Mouse (Mus musculus) hindbrain, embryonic 15.5 days (tissue): ENCODE measurements around the gene Dffa. TPM values are rescaled to one million over a fixed set of nuclear protein-coding genes. Genes with fewer than 3 reads are reported as not detected.

Experiments used
- ATAC-seq: fragments of 200-750 bp; cut with Nextera tagmentation; 2 replicates; pipeline ENCODE4 v1.8.0; 2017; ENCODE audit warnings: low read depth, moderate number of reproducible peaks, moderate TSS enrichment; ENCODE audit not compliant: low FRiP score
- H3K27ac ChIP-seq: fragments of 300-500 bp; sonication (generic); replicated peaks from 2 replicates; pipeline ENCODE4 v1.5.1; 2015; ENCODE audit warnings: mild to moderate bottlenecking, inconsistent platforms
- H3K27me3 ChIP-seq: fragments of 300-500 bp; sonication (generic); 2 replicates; pipeline ENCODE4 v1.6.1; 2015; ENCODE audit warnings: control low read depth, inconsistent platforms
- H3K36me3 ChIP-seq: fragments of 300-500 bp; sonication (generic); 2 replicates; pipeline ENCODE4 v1.6.1; 2015; ENCODE audit warnings: control low read depth, inconsistent platforms
- H3K4me1 ChIP-seq: fragments of 300-500 bp; sonication (generic); replicated peaks from 2 replicates; pipeline ENCODE4 v1.6.1; 2015; ENCODE audit warnings: control low read depth, inconsistent platforms
- H3K4me2 ChIP-seq: fragments of 300-500 bp; sonication (generic); 2 replicates; pipeline ENCODE4 v1.6.1; 2015; ENCODE audit warnings: moderate library complexity, mild to moderate bottlenecking, inconsistent platforms
- H3K4me3 ChIP-seq: fragments of 300-500 bp; sonication (generic); 2 replicates; pipeline ENCODE4 v1.5.1; 2015; ENCODE audit warnings: mild to moderate bottlenecking, inconsistent platforms
- H3K9ac ChIP-seq: fragments of 300-500 bp; sonication (generic); 2 replicates; pipeline ENCODE4 v1.6.1; 2015; ENCODE audit warnings: inconsistent platforms
- H3K9me3 ChIP-seq: fragments of 300-500 bp; sonication (generic); 2 replicates; pipeline ENCODE4 v1.6.1; 2016; ENCODE audit warnings: control low read depth, inconsistent platforms
- WGBS: fragments of 180-500 bp; shearing (Covaris S2); methylation state at CpG from one replicate; pipeline ENCODE4 v1.1.7; 2015; 5-methylcytosine and 5-hydroxymethylcytosine counted together
- polyA plus RNA-seq: library from polyadenylated mRNA; unstranded; fragments of >200 nt; fragmentation: Nextera tagmentation; extraction: Ambion mirVana; gene quantifications from 2 replicates; pipeline ENCODE4 v1.2.1, GENCODE M21; 2015

The Dffa gene
- polyA plus RNA-seq, 1 experiment from 2014 or later, result 25.5 TPM

DNA sequence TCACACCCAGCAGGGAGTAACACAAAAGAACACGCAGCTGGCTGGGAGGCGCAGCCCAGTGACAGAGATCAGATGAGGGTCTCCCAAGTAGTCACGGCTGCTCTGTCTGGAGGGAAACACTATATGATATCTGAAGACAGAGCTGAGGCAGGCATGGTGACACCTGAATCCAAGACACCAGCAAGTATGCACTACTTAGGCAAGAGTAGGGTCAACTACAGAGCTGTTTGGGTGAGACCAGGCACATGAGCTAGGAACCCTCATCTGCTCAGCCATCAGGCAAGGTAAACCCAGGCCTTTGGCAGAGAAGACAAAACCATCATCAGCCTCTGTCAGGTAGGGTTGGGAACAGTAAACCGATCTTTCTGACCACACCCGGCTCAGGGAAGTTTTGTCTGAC is 29.4 kb downstream of the Dffa start:
- no peaks in the 10 kb centered on the region for H3K36me3 ChIP-seq
- WGBS, result 87% methylated on average over 5 of the region's 5 CpGs
- no peaks in the 10 kb centered on the region for H3K9me3 ChIP-seq
- H3K27ac ChIP-seq, result no peak overlapping the region
- ATAC-seq, result no peak
- H3K4me1 ChIP-seq, result peaks cover 9% of the 10 kb centered on the region
- H3K4me3 ChIP-seq, result no peak overlapping the region
- H3K27me3 ChIP-seq, result no peaks in the 10 kb centered on the region
- H3K4me2 ChIP-seq, result no peak overlapping the region
- no peak overlapping the region for H3K9ac ChIP-seq

GRCm38 (mm10) chr4:149136116-149136850 is 32.3 kb downstream of the Dffa start:
- Histone ChIP-seq H3K4me1 (peaks cover 9% of the 10 kb centered on the region), H3K27ac (no peak overlapping the region), H3K9me3 (no peaks in the 10 kb centered on the region), H3K4me2 (peak overlapping the region; percentile 72), H3K27me3 (no peaks in the 10 kb centered on the region), H3K4me3 (peak overlapping the region; percentile 71), H3K9ac (0 out of 2 replicates have a peak overlapping the region, but pooled peaks have one; percentile 44), H3K36me3 (no peaks in the 10 kb centered on the region)
- 67% methylated on average over 18 of the region's 18 CpGs for WGBS
- ATAC-seq, result no peak

GRCm38 (mm10) chr4:149136982-149137770 is 33.2 kb downstream of the Dffa start, which contains the start of gene Cenps:
Gene Cenps, minus strand, starts transcription at chr4:149137629.
- Histone ChIP-seq H3K9ac (peak within 1 kb of the TSS; percentile 44), H3K36me3 (no peaks in the 10 kb centered on the region), H3K4me1 (peaks cover 9% of the 10 kb centered on the region), H3K27me3 (no peaks in the 10 kb centered on the region), H3K9me3 (no peaks in the 10 kb centered on the region), H3K4me3 (peak within 1 kb of the TSS; percentile 71), H3K4me2 (peak within 1 kb of the TSS; percentile 72), H3K27ac (peak within 1 kb of the TSS; percentile 81)
- under 1% methylated on average over 68 of the region's 68 CpGs for WGBS
- ATAC-seq, result peak; percentile 92

GRCm38 (mm10) chr4:149138515-149138914 is 34.6 kb downstream of the Dffa start:
- Histone ChIP-seq H3K27me3 (no peaks in the 10 kb centered on the region), H3K4me2 (no peak overlapping the region), H3K9me3 (no peaks in the 10 kb centered on the region), H3K27ac (no peak overlapping the region), H3K4me1 (peaks cover 9% of the 10 kb centered on the region), H3K36me3 (no peaks in the 10 kb centered on the region), H3K4me3 (no peak overlapping the region), H3K9ac (no peak overlapping the region)
- ATAC-seq, result no peak
- WGBS, result 88% methylated on average over 8 of the region's 8 CpGs

GRCm38 (mm10) chr4:149143594-149143993 is 39.6 kb downstream of the Dffa start:
- Histone ChIP-seq H3K4me1 (no peaks in the 10 kb centered on the region), H3K9me3 (no peaks in the 10 kb centered on the region), H3K4me2 (no peak overlapping the region), H3K9ac (no peak overlapping the region), H3K27me3 (no peaks in the 10 kb centered on the region), H3K4me3 (no peak overlapping the region), H3K36me3 (no peaks in the 10 kb centered on the region), H3K27ac (no peak overlapping the region)
- ATAC-seq, result no peak
- WGBS, result 29% methylated on average over 4 of the region's 4 CpGs

- 4% methylated on average over 3 of the region's 3 CpGs for WGBS
- peak; percentile 88 for ATAC-seq
- Histone ChIP-seq H3K27me3 (no peaks in the 10 kb centered on the region), H3K4me3 (no peak overlapping the region), H3K27ac (peak overlapping the region; percentile 51; the same call in 1 of the 2 replicates), H3K4me1 (no peaks in the 10 kb centered on the region), H3K9me3 (no peaks in the 10 kb centered on the region), H3K9ac (no peak overlapping the region), H3K4me2 (no peak overlapping the region), H3K36me3 (no peaks in the 10 kb centered on the region)
These were observed 40.5 kb downstream of the Dffa start for GRCm38 (mm10) chr4:149144459-149144858.

DNA sequence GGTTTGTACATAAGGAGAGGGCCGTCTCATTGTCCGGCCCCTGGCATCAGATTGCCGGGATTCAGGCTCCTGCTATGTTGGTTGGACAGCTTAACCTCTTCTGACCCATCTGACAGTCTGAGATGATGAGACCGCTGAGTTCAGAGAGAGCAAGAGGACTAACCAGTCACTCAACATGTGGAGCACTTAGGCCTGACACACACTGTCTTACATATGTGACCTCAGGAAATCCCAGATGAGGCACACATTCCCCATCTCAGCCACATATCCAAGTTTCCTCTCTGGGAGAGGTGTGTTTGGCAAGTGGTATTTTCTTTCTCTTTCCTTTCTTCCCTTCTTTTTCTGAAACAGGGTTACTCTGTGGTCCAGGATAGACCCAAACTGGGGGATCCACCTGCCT is 41.2 kb downstream of the Dffa start:
- no peak overlapping the region for H3K9ac ChIP-seq
- no peaks in the 10 kb centered on the region for H3K4me1 ChIP-seq
- no peak for ATAC-seq
- no peak overlapping the region for H3K27ac ChIP-seq
- no peak overlapping the region for H3K4me2 ChIP-seq
- no peaks in the 10 kb centered on the region for H3K9me3 ChIP-seq
- H3K4me3 ChIP-seq, result no peak overlapping the region
- no peaks in the 10 kb centered on the region for H3K27me3 ChIP-seq
- WGBS, result 85% methylated on average over 4 of the region's 4 CpGs
- peaks cover 3% of the 10 kb centered on the region; the same call in 1 of the 2 replicates for H3K36me3 ChIP-seq

- WGBS, result 89% methylated on average over 7 of the region's 7 CpGs
- H3K27me3 ChIP-seq, result no peaks in the 10 kb centered on the region
- H3K4me2 ChIP-seq, result no peak overlapping the region
- no peak overlapping the region for H3K9ac ChIP-seq
- peaks cover 24% of the 10 kb centered on the region for H3K36me3 ChIP-seq
- ATAC-seq, result no peak
- no peaks in the 10 kb centered on the region for H3K9me3 ChIP-seq
- H3K4me1 ChIP-seq, result no peaks in the 10 kb centered on the region
- H3K27ac ChIP-seq, result no peak overlapping the region
- H3K4me3 ChIP-seq, result no peak overlapping the region
These were observed 43.6 kb downstream of the Dffa start for GRCm38 (mm10) chr4:149147528-149147927.

- no peaks in the 10 kb centered on the region for H3K27me3 ChIP-seq
- WGBS, result 84% methylated on average over 4 of the region's 4 CpGs
- no peak overlapping the region for H3K4me3 ChIP-seq
- ATAC-seq, result no peak
- H3K9ac ChIP-seq, result no peak overlapping the region
- H3K4me2 ChIP-seq, result no peak overlapping the region
- no peaks in the 10 kb centered on the region for H3K4me1 ChIP-seq
- H3K9me3 ChIP-seq, result no peaks in the 10 kb centered on the region
- H3K27ac ChIP-seq, result no peak overlapping the region
- peaks cover 29% of the 10 kb centered on the region for H3K36me3 ChIP-seq
These were observed 44.1 kb downstream of the Dffa start for GRCm38 (mm10) chr4:149148084-149148483.

- Histone ChIP-seq H3K9ac (no peak overlapping the region), H3K4me2 (no peak overlapping the region), H3K27me3 (no peaks in the 10 kb centered on the region), H3K36me3 (peaks cover 40% of the 10 kb centered on the region), H3K4me3 (no peak overlapping the region), H3K27ac (no peak overlapping the region), H3K4me1 (no peaks in the 10 kb centered on the region), H3K9me3 (no peaks in the 10 kb centered on the region)
- 90% methylated on average over 9 of the region's 9 CpGs for WGBS
- no peak for ATAC-seq
These were observed 45.2 kb downstream of the Dffa start for GRCm38 (mm10) chr4:149149196-149149595.

DNA sequence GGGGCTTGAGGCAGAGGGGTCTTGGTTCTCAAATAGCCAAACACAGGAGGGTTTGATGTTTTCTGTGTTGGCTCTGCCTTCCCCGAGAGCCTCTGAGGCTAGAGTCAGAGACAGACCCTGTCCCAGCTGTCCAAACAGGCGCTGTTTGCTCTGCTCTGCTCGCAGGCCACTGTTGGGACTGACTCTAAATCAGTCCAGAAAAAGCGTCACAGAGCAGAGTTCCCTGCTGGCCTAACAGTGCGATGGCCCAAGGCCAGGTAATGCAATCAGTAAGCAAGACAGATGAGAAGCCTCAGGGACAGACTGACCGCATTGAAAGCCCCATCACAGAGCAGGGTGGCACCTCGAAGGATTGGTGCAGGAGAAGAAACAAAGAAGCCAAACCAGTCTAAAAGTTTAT is 45.7 kb downstream of the Dffa start:
- no peak overlapping the region for H3K4me3 ChIP-seq
- H3K27ac ChIP-seq, result no peak overlapping the region
- WGBS, result 83% methylated on average over 7 of the region's 7 CpGs
- peaks cover 44% of the 10 kb centered on the region for H3K36me3 ChIP-seq
- H3K27me3 ChIP-seq, result no peaks in the 10 kb centered on the region
- no peak for ATAC-seq
- H3K9me3 ChIP-seq, result no peaks in the 10 kb centered on the region
- no peak overlapping the region for H3K4me2 ChIP-seq
- no peak overlapping the region for H3K9ac ChIP-seq
- H3K4me1 ChIP-seq, result no peaks in the 10 kb centered on the region

DNA sequence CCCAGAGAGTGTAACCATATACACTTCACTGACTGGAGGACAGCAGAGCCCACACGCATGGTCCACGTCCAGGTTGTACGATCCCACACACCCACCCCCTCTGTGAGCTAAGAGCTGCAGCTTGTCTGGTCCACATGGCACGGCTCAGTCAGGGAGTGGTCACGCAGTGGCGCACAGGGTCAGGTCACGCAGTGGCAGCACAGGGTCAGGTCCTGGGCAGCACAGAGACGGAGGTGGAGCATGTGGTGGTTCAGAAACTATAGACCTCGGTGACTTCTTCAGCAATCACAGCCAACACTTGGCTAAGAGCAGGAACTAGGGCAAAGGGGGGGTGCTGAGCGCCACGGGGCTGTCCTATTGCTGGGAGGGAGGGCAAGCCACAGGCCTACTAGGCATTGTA is 46.3 kb downstream of the Dffa start:
- no peak for ATAC-seq
- Histone ChIP-seq H3K4me3 (no peak overlapping the region), H3K36me3 (peaks cover 51% of the 10 kb centered on the region), H3K9me3 (no peaks in the 10 kb centered on the region), H3K27me3 (no peaks in the 10 kb centered on the region), H3K4me1 (no peaks in the 10 kb centered on the region), H3K4me2 (no peak overlapping the region), H3K9ac (no peak overlapping the region), H3K27ac (no peak overlapping the region)
- WGBS, result 82% methylated on average over 11 of the region's 11 CpGs
